Mouse (Mus musculus) spleen, adult 2 months (tissue): ENCODE measurements around the gene Stt3b.

Source experiments
- CTCF ChIP-seq: fragments of 200-500 bp; IDR thresholded peaks from 2 replicates; pipeline ENCODE4 v1.5.1; 2011; ENCODE audit warnings: mild to moderate bottlenecking, inconsistent platforms; ENCODE audit not compliant: insufficient read depth, insufficient read length, insufficient replicate concordance; ENCODE audit errors: extremely low read depth
- POLR2A ChIP-seq: fragments of 200-500 bp; IDR thresholded peaks from 2 replicates; pipeline ENCODE4 v1.6.1; 2011; ENCODE audit warnings: low read depth, low read length, inconsistent platforms

DNA sequence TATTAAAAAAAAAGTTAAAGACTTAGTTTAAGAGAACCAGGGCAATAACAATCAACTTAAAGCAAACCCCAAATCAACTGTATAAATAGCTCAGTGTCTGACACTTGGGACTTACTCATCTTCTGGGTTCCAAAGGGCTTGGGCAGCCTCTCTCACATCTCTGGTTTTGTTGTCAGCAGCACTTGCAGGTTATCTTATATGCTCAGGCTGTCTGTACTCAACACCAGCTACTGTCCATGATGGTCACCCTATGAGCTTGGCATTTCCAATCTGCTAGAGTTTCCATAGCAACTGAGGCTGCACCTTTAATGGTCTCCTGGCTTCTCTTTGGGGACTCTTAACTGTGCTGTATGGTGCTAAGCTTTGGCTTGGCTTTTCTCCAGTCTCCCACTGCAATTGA, 72.3 kb downstream of the Stt3b start:
- TF ChIP-seq POLR2A (no peak), CTCF (no peak)
